Mouse (Mus musculus): ENCODE measurements around the gene Akr1c14. TPM values are rescaled to one million over a fixed set of nuclear protein-coding genes. Genes with fewer than 3 reads are reported as not detected.

Akr1c14 gene
- 0.12 and 0.13 TPM in 2 replicates for polyA plus RNA-seq (2016; fragmentation: Nextera tagmentation; extraction: Ambion mirVana)

GRCm38 (mm10) chr13:4048719-4049118 is at the start of gene Akr1c14:
Akr1c14 (plus strand) TSS chr13:4049011.
- H3K36me3 ChIP-seq: no peaks in the 10 kb centered on the region
- H3K27me3 ChIP-seq (replicated peaks): no peaks in the 10 kb centered on the region
- H3K4me1 ChIP-seq: no peaks in the 10 kb centered on the region
- no peak within 1 kb of the TSS for H3K4me2 ChIP-seq
- no peak within 1 kb of the TSS for H3K9ac ChIP-seq
- H3K9me3 ChIP-seq (replicated peaks): no peaks in the 10 kb centered on the region
- ATAC-seq: no peak
- WGBS (ENCODE audit: insufficient replicate concordance): 38% methylated on average over 2 of the region's 2 CpGs
- no peak within 1 kb of the TSS for H3K27ac ChIP-seq
- no peak within 1 kb of the TSS for H3K4me3 ChIP-seq

- Histone ChIP-seq H3K4me3 (no peak overlapping the region), H3K4me2 (no peak overlapping the region), H3K36me3 (no peaks in the 10 kb centered on the region), H3K27me3 (replicated peaks) (no peaks in the 10 kb centered on the region), H3K9ac (no peak overlapping the region), H3K27ac (no peak overlapping the region), H3K4me1 (no peaks in the 10 kb centered on the region), H3K9me3 (replicated peaks) (no peaks in the 10 kb centered on the region)
- 5% methylated on average over 3 of the region's 3 CpGs for WGBS (ENCODE audit: insufficient replicate concordance)
- ATAC-seq: no peak
Measured at GRCm38 (mm10) chr13:4001687-4002086, 47.1 kb upstream of the Akr1c14 start.

GRCm38 (mm10) chr13:4010784-4011183 is 38.0 kb upstream of the Akr1c14 start:
- no peak overlapping the region for H3K27ac ChIP-seq

DNA sequence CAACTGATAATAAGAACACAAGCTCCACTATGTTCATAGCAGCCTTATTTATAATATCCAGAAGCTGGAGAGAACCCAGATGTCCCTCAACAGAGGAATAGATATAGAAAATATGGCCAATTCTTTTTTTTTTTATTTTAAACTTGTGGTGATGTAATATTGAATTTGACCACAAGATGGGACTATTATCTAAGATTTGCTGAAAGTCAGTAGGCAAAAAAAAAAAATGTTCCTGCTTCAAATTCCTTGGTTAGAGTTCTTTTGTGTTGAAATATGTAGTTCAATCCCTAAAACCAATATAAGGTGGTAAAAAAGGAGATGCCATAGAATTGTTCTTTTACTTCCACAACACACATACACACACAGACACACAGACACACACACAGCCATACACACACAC is 35.0 kb upstream of the Akr1c14 start:
- Histone ChIP-seq H3K4me2 (no peak overlapping the region), H3K27me3 (replicated peaks) (no peaks in the 10 kb centered on the region), H3K27ac (no peak overlapping the region), H3K4me3 (no peak overlapping the region), H3K4me1 (no peaks in the 10 kb centered on the region), H3K9ac (no peak overlapping the region), H3K36me3 (no peaks in the 10 kb centered on the region), H3K9me3 (replicated peaks) (no peaks in the 10 kb centered on the region)
- ATAC-seq: no peak

More at GRCm38 (mm10) chr13:4010784-4011183, 38.0 kb upstream of the Akr1c14 start:
- no peak overlapping the region for H3K4me2 ChIP-seq
- H3K27me3 ChIP-seq (replicated peaks): no peaks in the 10 kb centered on the region
- no peak overlapping the region for H3K9ac ChIP-seq
- H3K4me1 ChIP-seq: no peaks in the 10 kb centered on the region
- ATAC-seq: no peak
- H3K36me3 ChIP-seq: no peaks in the 10 kb centered on the region
- WGBS (ENCODE audit: insufficient replicate concordance): 65% methylated on average over 4 of the region's 4 CpGs
- H3K9me3 ChIP-seq (replicated peaks): no peaks in the 10 kb centered on the region
- no peak overlapping the region for H3K4me3 ChIP-seq

DNA sequence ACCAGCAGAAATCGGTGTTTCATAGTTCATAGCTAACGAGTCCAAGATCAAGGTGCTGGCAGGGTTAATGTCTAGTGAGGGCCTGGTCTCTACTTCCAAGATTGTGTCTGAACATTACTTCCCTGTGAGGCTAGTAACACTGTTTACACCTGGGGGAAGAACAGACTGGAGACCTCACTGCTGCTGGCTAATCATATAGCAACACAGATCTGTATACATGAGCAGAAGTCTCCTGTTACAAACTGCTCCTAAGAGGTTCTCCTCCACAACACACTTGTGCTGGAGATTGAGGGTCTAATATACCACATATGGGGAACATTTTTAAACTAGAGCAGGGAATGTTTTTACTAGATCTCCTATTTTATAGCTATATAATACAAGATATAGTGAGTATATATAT is 18.9 kb upstream of the Akr1c14 start:
- no peak overlapping the region for H3K27ac ChIP-seq
- H3K4me3 ChIP-seq: no peak overlapping the region
- no peaks in the 10 kb centered on the region for H3K9me3 ChIP-seq (replicated peaks)
- no peaks in the 10 kb centered on the region for H3K4me1 ChIP-seq
- H3K9ac ChIP-seq: no peak overlapping the region
- H3K4me2 ChIP-seq: no peak overlapping the region
- ATAC-seq: no peak
- no peaks in the 10 kb centered on the region for H3K27me3 ChIP-seq (replicated peaks)
- 58% methylated on average over 2 of the region's 2 CpGs for WGBS (ENCODE audit: insufficient replicate concordance)
- no peaks in the 10 kb centered on the region for H3K36me3 ChIP-seq

DNA sequence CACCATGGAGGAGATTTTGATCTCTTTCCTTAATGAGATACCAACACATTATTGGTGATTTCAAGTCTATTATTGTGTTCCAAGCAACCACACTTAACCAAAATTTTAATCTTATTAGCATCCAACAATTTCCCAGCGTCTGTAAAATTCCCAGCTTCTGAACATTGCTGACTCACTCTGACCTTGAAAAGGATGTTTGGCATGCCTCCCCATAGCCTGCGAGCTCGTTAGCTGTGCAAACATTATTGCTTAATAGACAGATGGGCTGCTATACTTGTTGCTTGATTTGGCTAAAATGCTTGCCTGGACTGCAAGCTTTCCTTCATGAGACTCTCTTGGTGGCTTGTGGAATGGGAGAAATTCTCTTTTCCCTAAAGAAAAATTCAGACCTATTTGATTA is 16.3 kb upstream of the Akr1c14 start:
- Histone ChIP-seq H3K4me1 (no peaks in the 10 kb centered on the region), H3K9me3 (replicated peaks) (no peaks in the 10 kb centered on the region), H3K4me2 (no peak overlapping the region), H3K27ac (no peak overlapping the region), H3K27me3 (replicated peaks) (no peaks in the 10 kb centered on the region), H3K4me3 (no peak overlapping the region), H3K36me3 (no peaks in the 10 kb centered on the region), H3K9ac (no peak overlapping the region)
- no peak for ATAC-seq
- WGBS (ENCODE audit: insufficient replicate concordance): 46% methylated on average over 3 of the region's 3 CpGs

DNA sequence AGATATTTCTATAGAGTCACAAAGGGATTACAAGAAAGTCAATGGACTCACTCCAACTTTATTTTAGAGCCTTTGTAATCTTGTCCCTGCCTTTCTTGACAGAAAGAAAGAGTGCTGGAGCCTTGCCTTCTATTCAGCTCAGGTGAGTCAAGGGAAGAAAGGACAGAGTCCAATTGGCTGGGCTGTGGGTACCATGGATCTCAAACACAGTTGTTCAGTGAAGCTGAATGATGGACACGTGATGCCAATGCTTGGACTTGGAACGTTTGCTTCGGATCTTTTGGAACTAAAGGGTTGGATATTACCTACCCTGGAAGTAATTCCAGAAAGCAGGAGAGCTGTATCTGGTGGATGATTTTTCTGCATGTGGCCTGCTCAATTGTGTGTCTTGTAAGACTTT is 13.8 kb upstream of the Akr1c14 start:
- H3K27ac ChIP-seq: no peak overlapping the region
- no peak overlapping the region for H3K4me3 ChIP-seq
- 61% methylated on average over 3 of the region's 3 CpGs for WGBS (ENCODE audit: insufficient replicate concordance)
- H3K9ac ChIP-seq: no peak overlapping the region
- no peaks in the 10 kb centered on the region for H3K4me1 ChIP-seq
- H3K27me3 ChIP-seq (replicated peaks): no peaks in the 10 kb centered on the region
- H3K4me2 ChIP-seq: no peak overlapping the region
- H3K9me3 ChIP-seq (replicated peaks): no peaks in the 10 kb centered on the region
- no peaks in the 10 kb centered on the region for H3K36me3 ChIP-seq
- no peak for ATAC-seq

GRCm38 (mm10) chr13:4046113-4046512 is 2.7 kb upstream of the Akr1c14 start:
- no peak for ATAC-seq
- Histone ChIP-seq H3K27me3 (replicated peaks) (no peaks in the 10 kb centered on the region), H3K4me3 (no peak overlapping the region), H3K36me3 (no peaks in the 10 kb centered on the region), H3K4me2 (no peak overlapping the region), H3K9me3 (replicated peaks) (no peaks in the 10 kb centered on the region), H3K4me1 (no peaks in the 10 kb centered on the region), H3K27ac (no peak overlapping the region), H3K9ac (no peak overlapping the region)
- 48% methylated on average over 3 of the region's 3 CpGs for WGBS (ENCODE audit: insufficient replicate concordance)

GRCm38 (mm10) chr13:4046841-4047240 is 2.0 kb upstream of the Akr1c14 start:
- Histone ChIP-seq H3K9ac (no peak overlapping the region), H3K4me3 (no peak overlapping the region), H3K9me3 (replicated peaks) (no peaks in the 10 kb centered on the region), H3K36me3 (no peaks in the 10 kb centered on the region), H3K27ac (no peak overlapping the region), H3K27me3 (replicated peaks) (no peaks in the 10 kb centered on the region), H3K4me2 (no peak overlapping the region), H3K4me1 (no peaks in the 10 kb centered on the region)
- 45% methylated on average over 2 of the region's 2 CpGs for WGBS (ENCODE audit: insufficient replicate concordance)
- no peak for ATAC-seq

GRCm38 (mm10) chr13:4048226-4048625 is 585 bp upstream of the Akr1c14 start:
- Histone ChIP-seq H3K4me2 (no peak overlapping the region), H3K4me3 (no peak overlapping the region), H3K4me1 (no peaks in the 10 kb centered on the region), H3K27me3 (replicated peaks) (no peaks in the 10 kb centered on the region), H3K36me3 (no peaks in the 10 kb centered on the region), H3K9me3 (replicated peaks) (no peaks in the 10 kb centered on the region), H3K9ac (no peak overlapping the region), H3K27ac (no peak overlapping the region)
- ATAC-seq: no peak
- 88% methylated on average over 1 of the region's 1 CpGs for WGBS (ENCODE audit: insufficient replicate concordance)

DNA sequence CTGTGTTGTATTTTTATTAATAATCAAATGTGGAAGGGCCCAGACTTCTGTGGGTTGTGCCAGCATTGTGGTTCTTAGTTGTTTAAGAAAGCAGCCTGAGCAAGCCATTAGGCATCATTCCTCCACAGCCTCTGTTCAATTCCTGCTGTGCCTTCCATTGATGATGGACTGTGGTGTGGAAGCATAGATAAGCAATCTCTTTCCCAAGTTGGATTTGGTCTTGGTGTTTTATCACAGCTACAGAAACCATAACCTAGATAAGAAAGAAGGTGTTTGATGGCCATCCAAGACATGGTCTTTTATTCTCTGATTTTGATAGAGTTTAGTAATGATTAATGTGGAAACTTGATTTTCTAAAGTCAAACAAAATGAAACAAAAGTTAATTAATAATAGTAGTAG is 844 bp downstream of the Akr1c14 start:
- Histone ChIP-seq H3K36me3 (no peaks in the 10 kb centered on the region), H3K27ac (no peak overlapping the region), H3K4me1 (no peaks in the 10 kb centered on the region), H3K4me3 (no peak overlapping the region), H3K27me3 (replicated peaks) (no peaks in the 10 kb centered on the region), H3K4me2 (no peak overlapping the region), H3K9ac (no peak overlapping the region), H3K9me3 (replicated peaks) (no peaks in the 10 kb centered on the region)
- no peak for ATAC-seq

DNA sequence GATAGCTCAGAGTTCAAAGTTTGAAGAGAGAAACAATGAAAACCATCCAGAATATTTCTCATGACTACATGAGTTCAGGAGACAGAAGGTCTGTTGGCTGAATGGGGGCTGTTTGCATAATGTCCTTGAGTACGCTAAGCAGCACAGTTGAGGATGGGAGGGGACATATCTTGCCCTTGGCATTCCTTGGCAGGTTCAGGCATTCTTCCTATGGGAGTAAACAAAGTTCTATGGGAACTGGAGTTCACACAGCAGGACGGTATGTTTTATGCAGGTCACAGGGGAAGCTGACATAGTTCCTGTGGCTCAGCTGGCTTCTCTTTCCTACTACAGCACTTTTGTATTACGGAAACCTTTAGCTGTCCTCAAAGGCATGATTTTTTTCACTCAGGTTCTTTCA is 6.6 kb downstream of the Akr1c14 start:
- ATAC-seq: no peak
- Histone ChIP-seq H3K4me1 (no peaks in the 10 kb centered on the region), H3K27me3 (replicated peaks) (no peaks in the 10 kb centered on the region), H3K36me3 (no peaks in the 10 kb centered on the region), H3K9me3 (replicated peaks) (no peaks in the 10 kb centered on the region), H3K4me3 (no peak overlapping the region), H3K9ac (no peak overlapping the region), H3K4me2 (no peak overlapping the region), H3K27ac (no peak overlapping the region)
- WGBS (ENCODE audit: insufficient replicate concordance): 60% methylated on average over 3 of the region's 3 CpGs

GRCm38 (mm10) chr13:4056211-4056610 is 7.4 kb downstream of the Akr1c14 start:
- Histone ChIP-seq H3K27me3 (replicated peaks) (no peaks in the 10 kb centered on the region), H3K4me3 (no peak overlapping the region), H3K36me3 (no peaks in the 10 kb centered on the region), H3K4me2 (no peak overlapping the region), H3K4me1 (no peaks in the 10 kb centered on the region), H3K9ac (no peak overlapping the region), H3K27ac (no peak overlapping the region), H3K9me3 (replicated peaks) (no peaks in the 10 kb centered on the region)
- no peak for ATAC-seq
- 65% methylated on average over 2 of the region's 2 CpGs for WGBS (ENCODE audit: insufficient replicate concordance)
